Mouse (Mus musculus): Measurements from ENCODE around the gene BC055324. TPM values are rescaled to one million over a fixed set of nuclear protein-coding genes. Genes with fewer than 3 reads are reported as not detected.
"Not testable (repeated sequence)": the region's sequence is repeated elsewhere in the genome, so short reads cannot be mapped to it uniquely, and the experiment has no call there.

BC055324 gene
- 12.8 and 13.6 TPM in 2 replicates for polyA plus RNA-seq (2014; fragmentation: Nextera tagmentation; extraction: Ambion mirVana)

- no peaks in the 10 kb centered on the region for H3K9me3 ChIP-seq (replicated peaks; ENCODE audit: control insufficient read depth, low read length)
- 4% methylated on average over 43 of the region's 43 CpGs for WGBS
- DNase-seq (ENCODE audit: low spot score), result peak; percentile 96
- ATAC-seq, result peak; percentile 98
- H3K9ac ChIP-seq (ENCODE audit: low read length), result peak within 1 kb of the TSS; percentile 73
- H3K4me3 ChIP-seq (ENCODE audit: low read depth, low read length), result peak within 1 kb of the TSS; percentile 70
- H3K27ac ChIP-seq (ENCODE audit: low read depth, low read length), result peak within 1 kb of the TSS; percentile 56
- no peaks in the 10 kb centered on the region for H3K27me3 ChIP-seq (replicated peaks; ENCODE audit: control insufficient read depth, insufficient read depth, low read length)
- H3K4me2 ChIP-seq (ENCODE audit: low read length), result peak within 1 kb of the TSS; percentile 73
- peaks cover 8% of the 10 kb centered on the region; the same call in 1 of the 2 replicates for H3K4me1 ChIP-seq (ENCODE audit: control insufficient read depth, insufficient read depth, low read length)
- H3K36me3 ChIP-seq (ENCODE audit: control insufficient read depth, insufficient read depth, low read length), result no peaks in the 10 kb centered on the region
Observed at GRCm38 (mm10) chr1:163994721-163995608, at the start of gene BC055324, which contains the start of gene Mettl18. Gene BC055324, minus strand, starts transcription at chr1:163994796. Gene Mettl18, plus strand, starts transcription at chr1:163994889.

GRCm38 (mm10) chr1:164043549-164043948, 49.0 kb upstream of the BC055324 start:
- no peak overlapping the region for H3K4me2 ChIP-seq (ENCODE audit: low read length)
- WGBS, result 28% methylated on average over 3 of the region's 3 CpGs
- no peak for ATAC-seq
- no peak overlapping the region for H3K9ac ChIP-seq (ENCODE audit: low read length)
- H3K27me3 ChIP-seq (replicated peaks; ENCODE audit: control insufficient read depth, insufficient read depth, low read length), result no peaks in the 10 kb centered on the region
- H3K4me3 ChIP-seq (ENCODE audit: low read depth, low read length), result no peak overlapping the region
- H3K36me3 ChIP-seq (ENCODE audit: control insufficient read depth, insufficient read depth, low read length), result no peaks in the 10 kb centered on the region
- no peak overlapping the region for H3K27ac ChIP-seq (ENCODE audit: low read depth, low read length)
- no peaks in the 10 kb centered on the region for H3K4me1 ChIP-seq (ENCODE audit: control insufficient read depth, insufficient read depth, low read length)
- peak; percentile 7 for DNase-seq (ENCODE audit: low spot score)
- no peaks in the 10 kb centered on the region for H3K9me3 ChIP-seq (replicated peaks; ENCODE audit: control insufficient read depth, low read length)

GRCm38 (mm10) chr1:164040385-164041135, 46.0 kb upstream of the BC055324 start:
- no peak overlapping the region for H3K4me3 ChIP-seq (ENCODE audit: low read depth, low read length)
- no peaks in the 10 kb centered on the region for H3K4me1 ChIP-seq (ENCODE audit: control insufficient read depth, insufficient read depth, low read length)
- H3K9me3 ChIP-seq (replicated peaks; ENCODE audit: control insufficient read depth, low read length), result no peaks in the 10 kb centered on the region
- H3K36me3 ChIP-seq (ENCODE audit: control insufficient read depth, insufficient read depth, low read length), result no peaks in the 10 kb centered on the region
- ATAC-seq (no peak), DNase-seq (ENCODE audit: low spot score) (no peak)
- no peak overlapping the region for H3K9ac ChIP-seq (ENCODE audit: low read length)
- no peak overlapping the region for H3K27ac ChIP-seq (ENCODE audit: low read depth, low read length)
- no peak overlapping the region for H3K4me2 ChIP-seq (ENCODE audit: low read length)
- H3K27me3 ChIP-seq (replicated peaks; ENCODE audit: control insufficient read depth, insufficient read depth, low read length), result no peaks in the 10 kb centered on the region
- 75% methylated on average over 10 of the region's 10 CpGs for WGBS

- DNase-seq (ENCODE audit: low spot score) (peak; percentile 6), ATAC-seq (no peak)
- WGBS, result 57% methylated on average over 5 of the region's 5 CpGs
- no peaks in the 10 kb centered on the region for H3K4me1 ChIP-seq (ENCODE audit: control insufficient read depth, insufficient read depth, low read length)
- no peaks in the 10 kb centered on the region for H3K9me3 ChIP-seq (replicated peaks; ENCODE audit: control insufficient read depth, low read length)
- H3K4me3 ChIP-seq (ENCODE audit: low read depth, low read length), result no peak overlapping the region
- H3K27me3 ChIP-seq (replicated peaks; ENCODE audit: control insufficient read depth, insufficient read depth, low read length), result no peaks in the 10 kb centered on the region
- H3K36me3 ChIP-seq (ENCODE audit: control insufficient read depth, insufficient read depth, low read length), result no peaks in the 10 kb centered on the region
- H3K27ac ChIP-seq (ENCODE audit: low read depth, low read length), result no peak overlapping the region
- no peak overlapping the region for H3K4me2 ChIP-seq (ENCODE audit: low read length)
- no peak overlapping the region for H3K9ac ChIP-seq (ENCODE audit: low read length)
Observed at GRCm38 (mm10) chr1:164027416-164027815, 32.8 kb upstream of the BC055324 start.

- ATAC-seq, result no peak
- Histone ChIP-seq H3K27me3 (replicated peaks; ENCODE audit: control insufficient read depth, insufficient read depth, low read length) (no peaks in the 10 kb centered on the region), H3K4me1 (ENCODE audit: control insufficient read depth, insufficient read depth, low read length) (no peaks in the 10 kb centered on the region), H3K4me3 (ENCODE audit: low read depth, low read length) (no peak overlapping the region), H3K36me3 (ENCODE audit: control insufficient read depth, insufficient read depth, low read length) (no peaks in the 10 kb centered on the region), H3K4me2 (ENCODE audit: low read length) (no peak overlapping the region), H3K9me3 (replicated peaks; ENCODE audit: control insufficient read depth, low read length) (no peaks in the 10 kb centered on the region), H3K9ac (ENCODE audit: low read length) (no peak overlapping the region), H3K27ac (ENCODE audit: low read depth, low read length) (no peak overlapping the region)
- no peak for DNase-seq (ENCODE audit: low spot score)
- WGBS, result 87% methylated on average over 4 of the region's 4 CpGs
Observed at GRCm38 (mm10) chr1:164025685-164026084, 31.1 kb upstream of the BC055324 start.

- not testable (repeated sequence) for ATAC-seq; H3K27ac ChIP-seq (ENCODE audit: low read depth, low read length); H3K36me3 ChIP-seq (ENCODE audit: control insufficient read depth, insufficient read depth, low read length); H3K27me3 ChIP-seq (replicated peaks; ENCODE audit: control insufficient read depth, insufficient read depth, low read length); DNase-seq (ENCODE audit: low spot score); H3K9me3 ChIP-seq (replicated peaks; ENCODE audit: control insufficient read depth, low read length); H3K4me3 ChIP-seq (ENCODE audit: low read depth, low read length); H3K4me1 ChIP-seq (ENCODE audit: control insufficient read depth, insufficient read depth, low read length); H3K9ac ChIP-seq (ENCODE audit: low read length); H3K4me2 ChIP-seq (ENCODE audit: low read length)
- 84% methylated on average over 5 of the region's 5 CpGs for WGBS
Observed at GRCm38 (mm10) chr1:164022106-164022505, 27.5 kb upstream of the BC055324 start.

GRCm38 (mm10) chr1:164020746-164021145, 26.1 kb upstream of the BC055324 start:
- not testable (repeated sequence) for ATAC-seq; H3K9me3 ChIP-seq (replicated peaks; ENCODE audit: control insufficient read depth, low read length); H3K4me2 ChIP-seq (ENCODE audit: low read length); H3K9ac ChIP-seq (ENCODE audit: low read length); H3K27me3 ChIP-seq (replicated peaks; ENCODE audit: control insufficient read depth, insufficient read depth, low read length); H3K27ac ChIP-seq (ENCODE audit: low read depth, low read length); H3K4me3 ChIP-seq (ENCODE audit: low read depth, low read length); H3K4me1 ChIP-seq (ENCODE audit: control insufficient read depth, insufficient read depth, low read length); H3K36me3 ChIP-seq (ENCODE audit: control insufficient read depth, insufficient read depth, low read length); DNase-seq (ENCODE audit: low spot score)
- WGBS, result 82% methylated on average over 3 of the region's 3 CpGs

- Histone ChIP-seq H3K27ac (ENCODE audit: low read depth, low read length) (no peak overlapping the region), H3K9me3 (replicated peaks; ENCODE audit: control insufficient read depth, low read length) (no peaks in the 10 kb centered on the region), H3K9ac (ENCODE audit: low read length) (no peak overlapping the region), H3K4me2 (ENCODE audit: low read length) (no peak overlapping the region), H3K4me1 (ENCODE audit: control insufficient read depth, insufficient read depth, low read length) (no peaks in the 10 kb centered on the region), H3K27me3 (replicated peaks; ENCODE audit: control insufficient read depth, insufficient read depth, low read length) (no peaks in the 10 kb centered on the region), H3K4me3 (ENCODE audit: low read depth, low read length) (no peak overlapping the region), H3K36me3 (ENCODE audit: control insufficient read depth, insufficient read depth, low read length) (no peaks in the 10 kb centered on the region)
- no peak for DNase-seq (ENCODE audit: low spot score)
- ATAC-seq, result no peak
- 47% methylated on average over 6 of the region's 6 CpGs for WGBS
Observed at GRCm38 (mm10) chr1:164019789-164020188, 25.2 kb upstream of the BC055324 start.

Data from forebrain, embryonic 14.5 days (tissue).